Mouse (Mus musculus) stomach, postnatal 0 days (tissue): ENCODE data around the gene 1700001O22Rik. TPM values are rescaled to one million over a fixed set of nuclear protein-coding genes. Genes with fewer than 3 reads are reported as not detected.

Experiments
- ATAC-seq: fragments of 200-750 bp; cut with Nextera tagmentation; 2 replicates; pipeline ENCODE4 v1.8.0; 2017; ENCODE audit not compliant: low FRiP score, low TSS enrichment
- DNase-seq: peaks from one replicate; pipeline ENCODE4 v3.0.0-alpha.2; 2016; ENCODE audit warnings: low spot score
- H3K27ac ChIP-seq: fragments of 300-500 bp; sonication (generic); replicated peaks from 2 replicates; pipeline ENCODE4 v1.5.1; 2014; ENCODE audit warnings: mild to moderate bottlenecking, control low read depth
- H3K27me3 ChIP-seq: fragments of 300-500 bp; sonication (generic); 2 replicates; pipeline ENCODE4 v1.6.1; 2014; ENCODE audit warnings: low read length; ENCODE audit not compliant: control insufficient read depth, insufficient read depth
- H3K36me3 ChIP-seq: fragments of 300-500 bp; sonication (generic); 2 replicates; pipeline ENCODE4 v1.6.1; 2014; ENCODE audit warnings: low read length, mixed read lengths; ENCODE audit not compliant: control insufficient read depth, insufficient read depth
- H3K4me1 ChIP-seq: fragments of 300-500 bp; sonication (generic); replicated peaks from 2 replicates; pipeline ENCODE4 v1.6.1; 2014; ENCODE audit warnings: antibody characterized with exemption; ENCODE audit not compliant: control insufficient read depth, insufficient read depth
- H3K4me2 ChIP-seq: fragments of 300-500 bp; sonication (generic); replicated peaks from 2 replicates; pipeline ENCODE4 v1.6.1; 2014; ENCODE audit warnings: low read depth, mild to moderate bottlenecking, control low read depth, moderate library complexity
- H3K4me3 ChIP-seq: fragments of 300-500 bp; sonication (generic); 2 replicates; pipeline ENCODE4 v1.5.1; 2014; ENCODE audit warnings: low read depth, low read length, control low read depth
- H3K9ac ChIP-seq: fragments of 300-500 bp; sonication (generic); 2 replicates; pipeline ENCODE4 v1.6.1; 2014; ENCODE audit warnings: mild to moderate bottlenecking, low read length, control low read depth, mixed read lengths
- H3K9me3 ChIP-seq: fragments of 300-500 bp; sonication (generic); 2 replicates; pipeline ENCODE4 v1.6.1; 2016; ENCODE audit warnings: low read length; ENCODE audit not compliant: control insufficient read depth
- CTCF ChIP-seq: IDR thresholded peaks from 2 replicates; pipeline ENCODE4 v1.5.1; 2016; ENCODE audit warnings: antibody characterized with exemption, low read depth, mild to moderate bottlenecking, moderate library complexity
- EP300 ChIP-seq: optimal IDR thresholded peaks from 2 replicates; pipeline ENCODE3; 2016; ENCODE audit warnings: antibody characterized with exemption
- WGBS: fragments of 180-500 bp; shearing (Covaris S2); extraction: QIAGEN DNeasy Blood & Tissue Kit; methylation state at CpG from one replicate; pipeline ENCODE4 v1.1.7; 2014; 5-methylcytosine and 5-hydroxymethylcytosine counted together
- polyA plus RNA-seq: library from polyadenylated mRNA; unstranded; fragments of >200 nt; fragmentation: Nextera tagmentation; extraction: Ambion mirVana; gene quantifications from 2 replicates; pipeline ENCODE4 v1.2.1, GENCODE M21; 2015

Gene 1700001O22Rik
- polyA plus RNA-seq, 1 experiment from 2014 or later: 2.0 TPM

DNA sequence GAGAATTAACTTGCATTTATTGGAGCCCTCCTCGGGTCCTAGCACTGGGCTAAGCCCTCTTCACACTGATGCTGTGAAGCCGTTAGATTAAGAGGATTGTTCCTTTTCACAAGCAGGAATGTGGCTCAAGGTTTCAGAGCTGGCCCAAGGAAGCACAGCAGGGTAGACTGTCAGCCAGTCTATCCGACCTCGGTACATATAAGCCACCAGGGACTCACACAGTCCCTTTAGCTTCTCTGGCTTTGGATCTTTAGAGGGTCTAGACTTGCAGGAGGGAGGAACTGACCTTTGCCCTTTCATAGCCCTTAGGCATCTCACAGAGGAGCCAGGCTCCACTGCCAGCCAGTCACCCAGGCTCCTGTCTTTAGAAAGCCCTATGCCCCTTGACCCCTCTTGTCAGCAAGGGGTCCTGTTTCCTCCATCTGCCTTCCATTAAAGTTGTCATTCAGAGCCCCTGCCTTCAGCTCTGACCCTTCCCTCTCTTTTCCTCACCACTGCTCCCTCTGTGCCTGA, 26.9 kb upstream of the 1700001O22Rik start, which contains the start of gene Asb6:
Gene Asb6, minus strand, starts transcription at position 51 of the 513 bp plus-strand sequence.
- no peak for DNase-seq
- TF ChIP-seq CTCF (no peak), EP300 (no peak)
- 37% methylated on average over 4 of the region's 4 CpGs for WGBS
- Histone ChIP-seq H3K4me2 (no peak within 1 kb of the TSS), H3K4me3 (no peak within 1 kb of the TSS), H3K9me3 (no peaks in the 10 kb centered on the region), H3K27ac (no peak within 1 kb of the TSS), H3K27me3 (no peaks in the 10 kb centered on the region), H3K36me3 (peaks cover 5% of the 10 kb centered on the region; the same call in 1 of the 2 replicates), H3K4me1 (peaks cover 5% of the 10 kb centered on the region; the same call in 1 of the 2 replicates), H3K9ac (no peak within 1 kb of the TSS)
- no peak for ATAC-seq

DNA sequence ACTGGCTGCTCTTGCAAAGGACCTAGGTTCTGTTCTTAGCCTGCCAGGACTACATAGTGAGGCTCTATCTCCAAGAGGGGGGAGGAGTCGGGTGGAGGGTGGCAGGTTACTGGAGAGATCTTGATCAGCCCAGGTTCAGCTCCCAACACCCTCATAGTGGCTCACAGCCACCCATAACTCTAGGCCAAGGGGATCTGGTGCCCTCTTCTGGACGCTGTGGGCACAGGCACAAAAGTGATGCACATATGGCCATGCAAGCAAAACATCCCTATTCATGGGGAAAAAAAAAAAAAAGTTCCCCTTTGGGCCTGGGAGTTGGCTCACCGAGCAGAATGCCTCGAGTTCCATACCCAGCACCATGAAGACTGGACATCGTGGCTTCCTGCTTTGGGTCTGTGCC, 25.9 kb upstream of the 1700001O22Rik start:
- no peak for ATAC-seq
- 36% methylated on average over 5 of the region's 5 CpGs for WGBS
- Histone ChIP-seq H3K36me3 (peaks cover 9% of the 10 kb centered on the region), H3K27me3 (no peaks in the 10 kb centered on the region), H3K9ac (no peak overlapping the region), H3K4me3 (no peak overlapping the region), H3K4me1 (peaks cover 5% of the 10 kb centered on the region; the same call in 1 of the 2 replicates), H3K27ac (no peak overlapping the region), H3K4me2 (no peak overlapping the region), H3K9me3 (no peaks in the 10 kb centered on the region)
- no peak for TF ChIP-seq EP300
- TF ChIP-seq CTCF: peak; percentile 73
- peak; percentile 47 for DNase-seq

- no peaks in the 10 kb centered on the region for H3K9me3 ChIP-seq
- ATAC-seq: peak; percentile 90
- H3K36me3 ChIP-seq: peaks cover 19% of the 10 kb centered on the region
- peak overlapping the region; percentile 87 for H3K4me3 ChIP-seq
- H3K4me2 ChIP-seq: peak overlapping the region; percentile 94
- peak; percentile 95 for DNase-seq
- TF ChIP-seq CTCF: peak; percentile 98
- no peak for TF ChIP-seq EP300
- no peaks in the 10 kb centered on the region for H3K27me3 ChIP-seq
- peak overlapping the region; percentile 75 for H3K27ac ChIP-seq
- H3K9ac ChIP-seq: peak overlapping the region; percentile 94
- WGBS: under 1% methylated on average over 63 of the region's 63 CpGs
- peaks cover 5% of the 10 kb centered on the region; the same call in 1 of the 2 replicates for H3K4me1 ChIP-seq
Measured at GRCm38 (mm10) chr2:30827749-30828475, 24.5 kb upstream of the 1700001O22Rik start.

GRCm38 (mm10) chr2:30826825-30827748, 23.6 kb upstream of the 1700001O22Rik start:
- peaks cover 5% of the 10 kb centered on the region; the same call in 1 of the 2 replicates for H3K4me1 ChIP-seq
- peak overlapping the region; percentile 75 for H3K27ac ChIP-seq
- peak; percentile 0; the same call in 1 of the 2 replicates for ATAC-seq
- H3K4me3 ChIP-seq: peak overlapping the region; percentile 87
- peak overlapping the region; percentile 94 for H3K9ac ChIP-seq
- TF ChIP-seq EP300 (no peak), CTCF (peak; percentile 64)
- H3K27me3 ChIP-seq: no peaks in the 10 kb centered on the region
- peak; percentile 65 for DNase-seq
- H3K4me2 ChIP-seq: peak overlapping the region; percentile 94
- 30% methylated on average over 26 of the region's 26 CpGs for WGBS
- no peaks in the 10 kb centered on the region for H3K9me3 ChIP-seq
- H3K36me3 ChIP-seq: peaks cover 19% of the 10 kb centered on the region

DNA sequence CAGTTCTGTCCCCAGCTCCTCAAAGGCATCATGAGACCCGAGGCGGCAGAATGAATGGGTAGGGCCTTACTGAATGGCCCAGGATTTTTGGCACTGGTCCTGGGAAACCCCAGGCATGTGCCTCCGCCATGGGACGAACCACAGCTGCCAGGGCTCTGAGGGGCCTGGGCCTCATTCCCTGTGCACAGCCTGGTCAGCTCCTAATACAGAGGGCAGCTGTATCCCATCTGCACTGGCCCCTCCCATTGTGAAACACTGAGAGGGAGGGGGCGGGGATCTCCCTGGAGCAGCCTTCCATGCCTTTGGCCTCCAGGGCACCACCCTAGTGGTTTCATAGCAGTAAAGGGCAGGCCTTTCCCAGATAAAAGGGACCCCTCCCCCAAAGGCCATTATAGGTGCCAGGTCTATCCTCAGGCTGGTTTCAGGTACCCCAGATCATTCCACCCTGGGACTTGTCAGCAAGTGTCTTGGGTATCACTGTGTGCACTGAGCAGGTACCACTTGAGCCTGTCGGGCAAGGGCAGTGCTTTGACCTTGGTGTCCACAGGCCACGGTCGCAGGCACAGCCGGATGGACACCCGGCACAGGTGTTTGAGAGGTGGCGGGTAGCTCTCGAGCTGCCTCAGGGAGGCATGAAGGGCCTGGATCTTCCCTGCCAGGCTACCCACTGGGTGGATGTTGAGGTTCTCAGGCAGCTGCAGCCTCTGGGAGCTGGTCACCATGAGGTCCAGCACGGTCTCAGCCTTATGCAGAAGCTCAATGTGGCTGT, 20.1 kb upstream of the 1700001O22Rik start:
- ATAC-seq (peak; percentile 65), DNase-seq (peak; percentile 56)
- H3K27me3 ChIP-seq: no peaks in the 10 kb centered on the region
- peak overlapping the region; percentile 24; the same call in 1 of the 2 replicates for H3K27ac ChIP-seq
- H3K9ac ChIP-seq: no peak overlapping the region
- 66% methylated on average over 13 of the region's 13 CpGs for WGBS
- TF ChIP-seq EP300 (no peak), CTCF (peak; percentile 16)
- peaks cover 5% of the 10 kb centered on the region; the same call in 1 of the 2 replicates for H3K4me1 ChIP-seq
- peaks cover 28% of the 10 kb centered on the region for H3K36me3 ChIP-seq
- H3K4me3 ChIP-seq: no peak overlapping the region
- H3K9me3 ChIP-seq: no peaks in the 10 kb centered on the region
- no peak overlapping the region for H3K4me2 ChIP-seq
